Mouse (Mus musculus): ENCODE data around the gene Gm5447.

The Gm5447 gene

GRCm38 (mm10) chr13:30987686-30988085, 13.7 kb downstream of the Gm5447 start:
- no peak for DNase-seq

- DNase-seq, result no peak
These were observed 15.7 kb downstream of the Gm5447 start for GRCm38 (mm10) chr13:30989710-30990109.

GRCm38 (mm10) chr13:30990233-30990632, 16.2 kb downstream of the Gm5447 start:
- no peak for DNase-seq

- DNase-seq, result peak; percentile 60 to 63
These were observed 19.8 kb downstream of the Gm5447 start for GRCm38 (mm10) chr13:30993819-30994218.

GRCm38 (mm10) chr13:30994249-30994858, 20.4 kb downstream of the Gm5447 start:
- DNase-seq, result no peak

GRCm38 (mm10) chr13:30997526-30998253, 23.7 kb downstream of the Gm5447 start:
- no peak for DNase-seq

GRCm38 (mm10) chr13:30999799-31000198, 25.8 kb downstream of the Gm5447 start:
- no peak for DNase-seq

- DNase-seq, result no peak
These were observed 30.5 kb downstream of the Gm5447 start for GRCm38 (mm10) chr13:31004458-31004857.

- DNase-seq, result no peak
These were observed 31.0 kb downstream of the Gm5447 start for GRCm38 (mm10) chr13:31004995-31005394.

GRCm38 (mm10) chr13:31017545-31017944, 43.5 kb downstream of the Gm5447 start:
- no peak for DNase-seq

- DNase-seq, result no peak
These were observed 47.5 kb downstream of the Gm5447 start for GRCm38 (mm10) chr13:31021514-31021913.

- no peak for DNase-seq
These were observed 47.9 kb downstream of the Gm5447 start for GRCm38 (mm10) chr13:31021927-31022326.

GRCm38 (mm10) chr13:31023664-31024063, 49.7 kb downstream of the Gm5447 start:
- DNase-seq, result no peak

Measured in B cell, adult 2 months (primary cell).